Mouse (Mus musculus): ENCODE measurements around the gene Tnrc6b. TPM values are rescaled to one million over a fixed set of nuclear protein-coding genes. Genes with fewer than 3 reads are reported as not detected.

The Tnrc6b gene
- total and polyA plus RNA-seq, 3 experiments = 7.8 to 13.9 (median 8.0) TPM

GRCm38 (mm10) chr15:80838836-80839235, 127.7 kb downstream of the Tnrc6b start:
- Histone ChIP-seq H3K9me3 (replicated peaks; ENCODE audit: insufficient read depth, low read length) (no peaks in the 10 kb centered on the region), H3K4me3 (ENCODE audit: control insufficient read depth in 1 of 2, insufficient read depth in 1 of 2, low read depth in 2 of 2, low read length in 2 of 2) (no peak overlapping the region), H3K4me1 (ENCODE audit: control insufficient read depth in 1 of 2, insufficient read depth in 2 of 2, low read length in 2 of 2) (peaks cover 11 to 16% of the 10 kb centered on the region in 2 experiments), H3K79me2 (ENCODE audit: control insufficient read depth, insufficient read depth, low read length, poor library complexity) (peaks cover 2% of the 10 kb centered on the region; the same call in 1 of the 2 replicates), H3K27me3 (ENCODE audit: control insufficient read depth in 1 of 2, insufficient read depth in 2 of 2, low read length in 2 of 2) (no peaks in the 10 kb centered on the region), H3K9ac (ENCODE audit: control insufficient read depth, low read depth, low read length, poor library complexity, severe bottlenecking) (no peak overlapping the region), H3K27ac (ENCODE audit: control insufficient read depth, low read depth, low read length) (no peak overlapping the region), H3K36me3 (ENCODE audit: control insufficient read depth in 1 of 2, insufficient read depth in 2 of 2, low read length in 2 of 2) (peaks cover 0 to 21% of the 10 kb centered on the region in 2 experiments; a peak in 2 of 4 replicates)
- DNase-seq (ENCODE audit: low read depth, low spot score) = no peak
- TF ChIP-seq RAD21 (IDR thresholded peaks at IDR 0.05; ENCODE audit: low read depth, low read length) (no peak), HCFC1 (IDR thresholded peaks at IDR 0.05; ENCODE audit: low read depth, low read length) (no peak), SMC3 (IDR thresholded peaks at IDR 0.05; ENCODE audit: low read depth, low read length) (no peak)

- TF ChIP-seq USF1 (IDR thresholded peaks at IDR 0.05; ENCODE audit: low read depth, low read length) (no peak), GATA1 (IDR thresholded peaks at IDR 0.05; ENCODE audit: low read depth, low read length) (peak; percentile 30), MAZ (IDR thresholded peaks at IDR 0.05; ENCODE audit: low read depth, low read length) (no peak)
- no peak overlapping the region for H3K27ac ChIP-seq (ENCODE audit: control insufficient read depth, low read depth, low read length)
- H3K4me1 ChIP-seq (ENCODE audit: control insufficient read depth in 1 of 2, insufficient read depth in 2 of 2, low read length in 2 of 2) = peaks cover 17 to 21% of the 10 kb centered on the region in 2 experiments
- peak; percentile 49 for DNase-seq (ENCODE audit: low read depth, low spot score)
- no peak overlapping the region for H3K4me3 ChIP-seq (ENCODE audit: control insufficient read depth in 1 of 2, insufficient read depth in 1 of 2, low read depth in 2 of 2, low read length in 2 of 2)
- H3K9me3 ChIP-seq (replicated peaks; ENCODE audit: insufficient read depth, low read length) = no peaks in the 10 kb centered on the region
- peaks cover 2% of the 10 kb centered on the region; the same call in 1 of the 2 replicates for H3K79me2 ChIP-seq (ENCODE audit: control insufficient read depth, insufficient read depth, low read length, poor library complexity)
- peaks cover 0 to 24% of the 10 kb centered on the region in 2 experiments; a peak in 2 of 4 replicates for H3K36me3 ChIP-seq (ENCODE audit: control insufficient read depth in 1 of 2, insufficient read depth in 2 of 2, low read length in 2 of 2)
- H3K27me3 ChIP-seq (ENCODE audit: control insufficient read depth in 1 of 2, insufficient read depth in 2 of 2, low read length in 2 of 2) = no peaks in the 10 kb centered on the region
- H3K9ac ChIP-seq (ENCODE audit: control insufficient read depth, low read depth, low read length, poor library complexity, severe bottlenecking) = no peak overlapping the region
Observed at GRCm38 (mm10) chr15:80839653-80840420, 128.7 kb downstream of the Tnrc6b start.

- TF ChIP-seq MXI1 (IDR thresholded peaks at IDR 0.05; ENCODE audit: low read depth, low read length) (no peak), USF2 (IDR thresholded peaks at IDR 0.05; ENCODE audit: borderline replicate concordance in 1 of 2, insufficient read depth in 1 of 2, low read depth in 1 of 2, low read length in 2 of 2) (no peak), NRF1 (IDR thresholded peaks at IDR 0.05; ENCODE audit: insufficient read depth, low read depth, low read length, poor library complexity, severe bottlenecking) (peak; percentile 59; the same call in 1 of the 2 replicates), POLR2AphosphoS2 (IDR thresholded peaks at IDR 0.05; ENCODE audit: low read length) (no peak), CHD2 (IDR thresholded peaks at IDR 0.05; ENCODE audit: low read length) (no peak)
- Histone ChIP-seq H3K4me1 (ENCODE audit: control insufficient read depth in 1 of 2, insufficient read depth in 2 of 2, low read length in 2 of 2) (peaks cover 12 to 16% of the 10 kb centered on the region in 2 experiments), H3K79me2 (ENCODE audit: control insufficient read depth, insufficient read depth, low read length, poor library complexity) (peaks cover 2% of the 10 kb centered on the region; the same call in 1 of the 2 replicates), H3K9ac (ENCODE audit: control insufficient read depth, low read depth, low read length, poor library complexity, severe bottlenecking) (no peak overlapping the region), H3K27me3 (ENCODE audit: control insufficient read depth in 1 of 2, insufficient read depth in 2 of 2, low read length in 2 of 2) (no peaks in the 10 kb centered on the region), H3K27ac (ENCODE audit: control insufficient read depth, low read depth, low read length) (no peak overlapping the region), H3K9me3 (replicated peaks; ENCODE audit: insufficient read depth, low read length) (no peaks in the 10 kb centered on the region), H3K36me3 (ENCODE audit: control insufficient read depth in 1 of 2, insufficient read depth in 2 of 2, low read length in 2 of 2) (peaks cover 2 to 18% of the 10 kb centered on the region in 2 experiments; a peak in 3 of 4 replicates), H3K4me3 (ENCODE audit: control insufficient read depth in 1 of 2, insufficient read depth in 1 of 2, low read depth in 2 of 2, low read length in 2 of 2) (no peak overlapping the region)
- DNase-seq (ENCODE audit: low read depth, low spot score) = peak; percentile 48
Observed at GRCm38 (mm10) chr15:80844262-80844661, 133.1 kb downstream of the Tnrc6b start.

Data from MEL (cell line).